Mouse (Mus musculus): ENCODE data around the gene Rpl9-ps6. TPM values are rescaled to one million over a fixed set of nuclear protein-coding genes. Genes with fewer than 3 reads are reported as not detected.

Gene Rpl9-ps6
- polyA plus RNA-seq, 1 experiment from 2014 or later = 113 TPM

- H3K36me3 ChIP-seq (ENCODE audit: control insufficient read depth, insufficient read depth, low read length) = no peaks in the 10 kb centered on the region
- no peak for ATAC-seq (ENCODE audit: low read depth)
- 97% methylated on average over 10 of the region's 11 CpGs for WGBS
Observed at GRCm38 (mm10) chr19:32441568-32441967, 24.8 kb downstream of the Rpl9-ps6 start.

DNA sequence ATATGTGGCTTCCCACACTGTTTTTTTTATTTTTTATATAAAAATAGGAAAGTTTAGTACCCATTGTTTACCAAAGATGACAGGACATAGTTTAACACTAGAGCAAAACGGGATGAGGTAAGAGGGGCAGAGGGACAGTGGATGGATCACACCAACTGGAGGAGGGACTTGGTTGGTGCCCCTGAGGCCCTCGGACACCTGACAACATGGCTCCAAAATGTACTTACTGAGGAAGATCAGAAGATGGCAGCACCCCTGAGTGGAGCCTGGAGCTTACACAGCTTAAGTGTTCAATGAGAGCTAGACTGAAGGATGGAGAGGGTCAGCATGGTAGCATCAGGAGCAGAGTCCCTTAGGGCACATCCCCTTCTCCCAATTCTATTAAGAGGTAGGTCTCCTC is 27.0 kb downstream of the Rpl9-ps6 start:
- Histone ChIP-seq H3K4me3 (ENCODE audit: low read length) (no peak overlapping the region), H3K27ac (ENCODE audit: low read length) (no peak overlapping the region), H3K9me3 (ENCODE audit: control insufficient read depth, low read length) (no peaks in the 10 kb centered on the region; the same call in 1 of the 2 replicates), H3K9ac (ENCODE audit: low read length) (no peak overlapping the region), H3K4me1 (replicated peaks; ENCODE audit: control insufficient read depth, insufficient read depth, low read length) (no peaks in the 10 kb centered on the region), H3K27me3 (ENCODE audit: control insufficient read depth, insufficient read depth, low read depth, low read length) (no peaks in the 10 kb centered on the region), H3K36me3 (ENCODE audit: control insufficient read depth, insufficient read depth, low read length) (no peaks in the 10 kb centered on the region), H3K4me2 (ENCODE audit: low read depth, low read length) (no peak overlapping the region)
- ATAC-seq (ENCODE audit: low read depth) = no peak
- 79% methylated on average over 2 of the region's 2 CpGs for WGBS

More at GRCm38 (mm10) chr19:32441568-32441967, 24.8 kb downstream of the Rpl9-ps6 start:
- Histone ChIP-seq H3K4me2 (ENCODE audit: low read depth, low read length) (no peak overlapping the region), H3K9me3 (ENCODE audit: control insufficient read depth, low read length) (no peaks in the 10 kb centered on the region; the same call in 1 of the 2 replicates), H3K27me3 (ENCODE audit: control insufficient read depth, insufficient read depth, low read depth, low read length) (no peaks in the 10 kb centered on the region), H3K4me1 (replicated peaks; ENCODE audit: control insufficient read depth, insufficient read depth, low read length) (no peaks in the 10 kb centered on the region), H3K27ac (ENCODE audit: low read length) (no peak overlapping the region), H3K9ac (ENCODE audit: low read length) (no peak overlapping the region), H3K4me3 (ENCODE audit: low read length) (no peak overlapping the region)

DNA sequence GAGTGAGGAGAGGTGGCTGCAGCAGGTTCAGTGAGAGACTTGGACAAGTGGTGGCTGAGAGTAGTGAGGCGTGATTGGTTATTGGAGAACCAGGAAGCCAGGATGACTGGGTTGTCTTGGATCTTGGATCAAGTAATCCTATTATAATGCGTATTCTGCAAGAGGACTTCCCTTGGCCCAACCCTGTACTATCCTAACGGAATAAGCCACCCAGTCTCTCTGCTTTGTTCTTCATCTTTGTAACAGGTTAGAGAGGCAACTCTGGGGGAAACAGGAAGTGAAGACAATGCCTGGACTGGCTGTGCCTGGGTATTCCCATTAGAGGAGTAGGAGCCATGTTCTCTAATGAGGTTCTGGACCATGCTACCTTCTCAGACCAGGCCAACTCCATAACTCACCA is 40.5 kb downstream of the Rpl9-ps6 start:
- no peak overlapping the region for H3K9ac ChIP-seq (ENCODE audit: low read length)
- H3K4me1 ChIP-seq (replicated peaks; ENCODE audit: control insufficient read depth, insufficient read depth, low read length) = no peaks in the 10 kb centered on the region
- no peak overlapping the region for H3K4me2 ChIP-seq (ENCODE audit: low read depth, low read length)
- H3K36me3 ChIP-seq (ENCODE audit: control insufficient read depth, insufficient read depth, low read length) = no peaks in the 10 kb centered on the region
- no peak for ATAC-seq (ENCODE audit: low read depth)
- no peaks in the 10 kb centered on the region for H3K27me3 ChIP-seq (ENCODE audit: control insufficient read depth, insufficient read depth, low read depth, low read length)
- no peak overlapping the region for H3K27ac ChIP-seq (ENCODE audit: low read length)
- H3K4me3 ChIP-seq (ENCODE audit: low read length) = no peak overlapping the region
- 79% methylated on average over 3 of the region's 3 CpGs for WGBS
- no peaks in the 10 kb centered on the region for H3K9me3 ChIP-seq (ENCODE audit: control insufficient read depth, low read length)

GRCm38 (mm10) chr19:32424706-32425105 is 41.7 kb downstream of the Rpl9-ps6 start:
- Histone ChIP-seq H3K27ac (ENCODE audit: low read length) (no peak overlapping the region), H3K9ac (ENCODE audit: low read length) (no peak overlapping the region), H3K4me3 (ENCODE audit: low read length) (no peak overlapping the region), H3K4me1 (replicated peaks; ENCODE audit: control insufficient read depth, insufficient read depth, low read length) (no peaks in the 10 kb centered on the region), H3K27me3 (ENCODE audit: control insufficient read depth, insufficient read depth, low read depth, low read length) (no peaks in the 10 kb centered on the region), H3K36me3 (ENCODE audit: control insufficient read depth, insufficient read depth, low read length) (no peaks in the 10 kb centered on the region), H3K4me2 (ENCODE audit: low read depth, low read length) (no peak overlapping the region), H3K9me3 (ENCODE audit: control insufficient read depth, low read length) (no peaks in the 10 kb centered on the region)
- 87% methylated on average over 3 of the region's 3 CpGs for WGBS
- ATAC-seq (ENCODE audit: low read depth) = no peak

DNA sequence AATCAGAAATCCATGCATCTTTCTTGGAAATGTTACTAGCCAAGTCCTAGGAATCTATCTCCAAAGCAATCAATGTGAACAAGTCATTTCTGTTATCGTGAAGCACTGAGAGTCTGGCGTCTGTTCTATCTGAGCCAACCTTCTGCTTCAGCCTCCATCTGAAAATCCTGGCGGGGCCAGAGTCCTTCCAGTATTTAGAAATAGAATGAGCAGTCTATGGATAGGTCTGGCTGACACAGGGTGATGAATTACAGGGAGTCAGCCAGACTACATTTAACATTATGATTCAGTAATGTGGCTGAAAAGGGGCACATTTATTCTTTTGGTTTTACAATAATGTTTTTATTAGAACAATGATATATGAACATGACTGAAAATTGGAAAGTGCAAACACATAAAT is 47.3 kb downstream of the Rpl9-ps6 start:
- Histone ChIP-seq H3K9ac (ENCODE audit: low read length) (no peak overlapping the region), H3K27ac (ENCODE audit: low read length) (no peak overlapping the region), H3K4me1 (replicated peaks; ENCODE audit: control insufficient read depth, insufficient read depth, low read length) (no peaks in the 10 kb centered on the region), H3K4me2 (ENCODE audit: low read depth, low read length) (no peak overlapping the region), H3K36me3 (ENCODE audit: control insufficient read depth, insufficient read depth, low read length) (no peaks in the 10 kb centered on the region), H3K9me3 (ENCODE audit: control insufficient read depth, low read length) (no peaks in the 10 kb centered on the region), H3K27me3 (ENCODE audit: control insufficient read depth, insufficient read depth, low read depth, low read length) (no peaks in the 10 kb centered on the region), H3K4me3 (ENCODE audit: low read length) (no peak overlapping the region)
- no peak for ATAC-seq (ENCODE audit: low read depth)
- WGBS = 58% methylated on average over 3 of the region's 3 CpGs

DNA sequence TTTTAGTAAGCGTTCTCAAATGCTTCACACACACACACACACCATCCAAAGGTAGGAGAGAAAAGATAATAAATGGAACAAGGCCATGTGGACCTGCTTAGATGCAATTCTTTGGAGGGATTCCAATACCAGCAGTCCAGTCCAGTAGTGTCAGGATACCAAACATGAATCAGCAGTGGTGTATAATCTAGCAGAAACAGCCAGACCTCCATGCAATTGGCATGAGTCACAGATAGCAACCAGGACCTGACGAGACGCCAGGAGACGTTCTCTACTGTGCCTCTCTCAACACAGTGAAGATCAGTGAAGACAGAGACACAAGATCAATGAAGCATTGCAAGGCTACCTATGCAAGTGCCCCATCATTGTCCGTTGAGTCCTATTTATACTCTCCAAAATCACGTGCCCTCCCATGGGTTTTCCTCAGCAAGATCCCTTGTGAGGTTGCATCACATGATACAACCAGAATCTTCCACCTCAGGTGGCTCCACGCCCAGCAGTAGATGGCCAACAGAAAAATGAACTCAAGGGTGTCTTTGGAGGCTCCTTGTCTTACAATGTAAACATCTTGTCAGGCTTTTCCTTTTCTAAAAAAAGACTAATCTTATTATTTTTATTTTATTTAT is 49.6 kb downstream of the Rpl9-ps6 start:
- 81% methylated on average over 7 of the region's 7 CpGs for WGBS
- no peak overlapping the region for H3K4me3 ChIP-seq (ENCODE audit: low read length)
- H3K27me3 ChIP-seq (ENCODE audit: control insufficient read depth, insufficient read depth, low read depth, low read length) = no peaks in the 10 kb centered on the region
- ATAC-seq (ENCODE audit: low read depth) = no peak
- no peaks in the 10 kb centered on the region for H3K4me1 ChIP-seq (replicated peaks; ENCODE audit: control insufficient read depth, insufficient read depth, low read length)
- no peaks in the 10 kb centered on the region for H3K36me3 ChIP-seq (ENCODE audit: control insufficient read depth, insufficient read depth, low read length)
- H3K27ac ChIP-seq (ENCODE audit: low read length) = no peak overlapping the region
- no peak overlapping the region for H3K4me2 ChIP-seq (ENCODE audit: low read depth, low read length)
- H3K9ac ChIP-seq (ENCODE audit: low read length) = no peak overlapping the region
- no peaks in the 10 kb centered on the region for H3K9me3 ChIP-seq (ENCODE audit: control insufficient read depth, low read length)

Other genes starting within 250 kb of the Rpl9-ps6 start
- 63.3 and 68.5 TPM in 2 replicates for gene Sgms1, start 76.9 kb downstream of the Rpl9-ps6 start, polyA plus RNA-seq (2015; fragmentation: Nextera tagmentation; extraction: Ambion mirVana)
- 48.7 and 51.3 TPM in 2 replicates for gene Minpp1, start 19.2 kb upstream of the Rpl9-ps6 start, polyA plus RNA-seq (2015; fragmentation: Nextera tagmentation; extraction: Ambion mirVana)
- gene Papss2, start 129.2 kb upstream of the Rpl9-ps6 start, polyA plus RNA-seq (2015; fragmentation: Nextera tagmentation; extraction: Ambion mirVana) = 3.1 and 3.4 TPM in 2 replicates

All from lung, embryonic 16.5 days (tissue).